Mouse (Mus musculus): ENCODE results near the gene Stx1a.

- TF ChIP-seq POLR2A (IDR thresholded peaks at IDR 0.05; ENCODE audit: extremely low read depth, insufficient read depth, low read length) (no peak), CTCF (IDR thresholded peaks at IDR 0.05; ENCODE audit: low read depth, low read length) (no peak)
Measured at GRCm38 (mm10) chr5:135010320-135010709, 13.0 kb upstream of the Stx1a start.
